Mouse (Mus musculus): ENCODE data around the gene Arrb1. TPM values are rescaled to one million over a fixed set of nuclear protein-coding genes. Genes with fewer than 3 reads are reported as not detected.

The Arrb1 gene
- polyA plus RNA-seq, 1 experiment from 2014 or later: 95.7 TPM

DNA sequence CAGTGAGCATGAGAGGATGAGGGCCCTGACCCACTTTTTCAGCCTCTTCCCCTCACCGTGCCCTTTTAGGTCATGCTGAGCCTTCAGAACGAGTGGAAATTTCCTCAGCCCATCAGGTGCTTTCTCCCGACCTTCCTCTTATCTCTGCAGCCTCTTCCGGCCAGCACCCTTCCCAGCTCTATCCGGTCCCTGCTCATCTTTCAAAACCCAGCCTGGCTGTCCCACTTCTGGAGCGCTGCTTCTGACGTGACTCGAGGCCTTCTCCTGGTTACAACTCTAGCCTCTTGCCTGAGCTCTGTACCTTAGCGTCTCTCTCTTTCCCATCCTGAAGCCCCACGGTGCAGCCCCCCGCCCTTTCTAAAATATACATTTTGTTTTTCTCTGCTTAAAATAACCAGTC lies 119.0 kb downstream of the Arrb1 start:
- ATAC-seq (ENCODE audit: low read depth): no peak
- no peaks in the 10 kb centered on the region for H3K4me1 ChIP-seq (ENCODE audit: control insufficient read depth, low read depth, low read length)
- H3K9ac ChIP-seq (ENCODE audit: low read depth, low read length): no peak overlapping the region
- no peaks in the 10 kb centered on the region for H3K9me3 ChIP-seq (replicated peaks; ENCODE audit: control insufficient read depth, low read length)
- WGBS (ENCODE audit: insufficient replicate concordance): 59% methylated on average over 11 of the region's 11 CpGs
- H3K27me3 ChIP-seq (ENCODE audit: control insufficient read depth, insufficient read depth, low read depth, low read length): no peaks in the 10 kb centered on the region; the same call in 1 of the 2 replicates
- no peaks in the 10 kb centered on the region for H3K36me3 ChIP-seq (ENCODE audit: control insufficient read depth, insufficient read depth)
- H3K4me3 ChIP-seq (ENCODE audit: low read depth, low read length): no peak overlapping the region
- no peak overlapping the region for H3K4me2 ChIP-seq (ENCODE audit: low read depth, low read length)
- H3K27ac ChIP-seq (ENCODE audit: low read length): no peak overlapping the region

MicroRNA genes within 50 kb of the gene (microRNA counts, 519-probe panel; counts per million panel counts)
- 1,073 counts per million, percentile 6 among the panel's probes with 10 or more counts for microRNA mmu-miR-326

Small RNA genes within 50 kb of the gene (microRNA-seq; reads per million reads assigned to microRNA genes)
- gene Mir326: 76.8 reads per million, percentile 51 among the genes with 10 or more reads in this experiment

Other genes starting within 250 kb of the Arrb1 start
- 68.7 and 72.1 TPM in 2 replicates for gene Serpinh1, start 182.2 kb upstream of the Arrb1 start, polyA plus RNA-seq (2015; fragmentation: Nextera tagmentation; extraction: Ambion mirVana)
- 1.5 and 2.1 TPM in 2 replicates for gene Gdpd5, start 154.1 kb upstream of the Arrb1 start, polyA plus RNA-seq (2015; fragmentation: Nextera tagmentation; extraction: Ambion mirVana)
- 0.15 TPM in 1 of 2 replicates, not detected in the other for gene Klhl35, start 69.5 kb upstream of the Arrb1 start, polyA plus RNA-seq (2015; fragmentation: Nextera tagmentation; extraction: Ambion mirVana)
- 400 and 448 TPM in 2 replicates for gene Rps3, start 51.7 kb upstream of the Arrb1 start, polyA plus RNA-seq (2015; fragmentation: Nextera tagmentation; extraction: Ambion mirVana)
- 0.39 and 0.47 TPM in 2 replicates for gene Tpbgl, start 91.6 kb downstream of the Arrb1 start, polyA plus RNA-seq (2015; fragmentation: Nextera tagmentation; extraction: Ambion mirVana)
- 0.53 and 0.58 TPM in 2 replicates for gene Slco2b1, start 175.9 kb downstream of the Arrb1 start, polyA plus RNA-seq (2015; fragmentation: Nextera tagmentation; extraction: Ambion mirVana)
- gene Olfr520, start 194.8 kb downstream of the Arrb1 start, polyA plus RNA-seq (2015; fragmentation: Nextera tagmentation; extraction: Ambion mirVana): not detected in 2 replicates
- gene Olfr521, start 228.0 kb downstream of the Arrb1 start, polyA plus RNA-seq (2015; fragmentation: Nextera tagmentation; extraction: Ambion mirVana): not detected in 2 replicates

Data from liver, embryonic 16.5 days (tissue).